Mouse (Mus musculus): ENCODE data around the gene Vegfb. TPM values are rescaled to one million over a fixed set of nuclear protein-coding genes. Genes with fewer than 3 reads are reported as not detected.

The Vegfb gene
- polyA plus RNA-seq, 1 experiment from 2014 or later, result 44.6 TPM

DNA sequence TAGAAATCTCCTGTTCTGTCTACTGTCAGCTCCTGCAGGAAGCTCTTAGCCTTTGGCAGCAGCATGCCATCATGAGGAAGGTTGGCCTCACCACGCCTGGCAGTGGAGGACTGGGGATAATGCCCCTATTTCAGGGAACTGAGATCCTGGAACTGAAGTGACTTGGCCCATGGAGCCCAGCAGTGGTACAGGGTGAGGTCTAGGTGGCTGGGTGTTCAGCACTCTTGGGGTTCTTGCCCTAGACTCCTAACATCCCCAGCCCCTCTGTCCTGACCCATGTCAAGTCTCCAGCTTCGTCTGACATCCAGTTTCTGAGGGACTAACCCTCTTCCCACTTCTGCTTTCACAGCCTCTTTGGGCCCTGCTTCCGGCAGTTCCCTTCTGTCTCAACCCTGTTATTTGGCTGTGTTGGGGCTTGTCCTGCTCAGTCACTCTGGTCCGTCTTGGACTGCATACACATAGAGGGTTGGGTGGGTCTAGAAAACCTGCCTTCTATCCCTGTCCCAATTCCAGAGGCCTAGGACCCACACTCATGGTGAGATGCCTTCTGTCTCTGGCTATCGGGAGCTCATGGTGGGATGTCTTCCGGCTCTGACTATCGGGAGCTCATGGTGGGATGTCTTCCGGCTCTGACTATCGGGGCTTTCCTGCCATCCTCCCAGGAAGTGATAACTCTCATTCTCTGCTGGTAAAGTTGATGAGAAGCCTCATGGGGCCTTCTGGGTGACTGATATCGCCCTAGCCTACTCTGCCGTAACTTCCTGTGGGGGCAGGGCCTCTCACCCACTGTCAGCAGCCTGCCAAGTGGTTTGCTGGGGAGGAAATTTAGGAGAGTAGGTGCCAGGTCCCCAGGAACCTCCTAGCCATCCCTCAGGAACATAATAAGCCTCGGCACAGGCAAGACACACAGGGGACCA lies 30.3 kb upstream of the Vegfb start:
- Histone ChIP-seq H3K9ac (no peak overlapping the region), H3K4me1 (ENCODE audit: insufficient read depth) (no peaks in the 10 kb centered on the region), H3K9me3 (ENCODE audit: low read depth, low read length) (no peaks in the 10 kb centered on the region), H3K27me3 (ENCODE audit: insufficient read depth, low read length) (no peaks in the 10 kb centered on the region), H3K36me3 (ENCODE audit: insufficient read depth) (peaks cover 67% of the 10 kb centered on the region), H3K4me3 (ENCODE audit: low read depth, low read length) (0 out of 2 replicates have a peak overlapping the region, but pooled peaks have one; percentile 3), H3K4me2 (peak overlapping the region; percentile 7; the same call in 1 of the 2 replicates), H3K27ac (ENCODE audit: low read depth) (peak overlapping the region; percentile 46; the same call in 1 of the 2 replicates)
- DNase-seq, result no peak
- no peak for TF ChIP-seq CTCF (IDR thresholded peaks at IDR 0.05; ENCODE audit: low read depth)
- WGBS, result 69% methylated on average over 12 of the region's 12 CpGs
- ATAC-seq (ENCODE audit: insufficient read depth), result no peak

DNA sequence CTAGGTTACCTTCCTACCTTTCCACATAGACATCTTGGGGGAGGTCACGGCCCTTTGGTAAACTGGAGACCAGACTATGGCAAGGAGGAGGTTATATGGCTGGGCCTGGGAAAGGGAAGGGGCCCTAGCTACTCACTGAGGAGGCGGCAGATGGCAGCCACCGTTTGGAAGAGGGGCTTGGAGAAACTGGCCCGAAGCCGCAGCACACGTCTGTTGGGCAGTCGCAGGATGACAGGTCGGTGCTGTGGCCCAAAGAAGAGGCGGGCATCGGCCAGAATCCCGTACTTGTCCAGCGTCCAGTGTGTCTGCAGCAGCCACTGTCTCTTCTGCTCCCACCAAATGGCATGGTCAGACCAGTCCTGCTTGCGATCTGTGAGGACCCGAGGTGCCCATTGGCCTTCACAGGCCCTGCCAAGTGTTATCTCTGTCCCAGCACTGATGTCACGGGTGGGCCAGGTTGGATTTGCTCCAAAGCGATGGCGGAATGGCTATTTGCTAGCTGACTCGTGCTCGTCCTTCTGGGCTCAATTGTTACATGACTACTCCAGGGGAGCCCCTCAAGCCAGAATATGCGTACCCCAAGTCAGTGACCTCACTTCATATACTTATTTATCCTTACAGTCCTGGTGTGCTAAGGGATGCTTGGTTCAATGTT lies 27.2 kb upstream of the Vegfb start:
- Histone ChIP-seq H3K27me3 (ENCODE audit: insufficient read depth, low read length) (no peaks in the 10 kb centered on the region), H3K4me3 (ENCODE audit: low read depth, low read length) (no peak overlapping the region), H3K4me1 (ENCODE audit: insufficient read depth) (no peaks in the 10 kb centered on the region), H3K9me3 (ENCODE audit: low read depth, low read length) (no peaks in the 10 kb centered on the region), H3K9ac (no peak overlapping the region), H3K4me2 (no peak overlapping the region), H3K36me3 (ENCODE audit: insufficient read depth) (peaks cover 35% of the 10 kb centered on the region), H3K27ac (ENCODE audit: low read depth) (no peak overlapping the region)
- WGBS, result 87% methylated on average over 20 of the region's 20 CpGs
- no peak for TF ChIP-seq CTCF (IDR thresholded peaks at IDR 0.05; ENCODE audit: low read depth)
- DNase-seq (no peak), ATAC-seq (ENCODE audit: insufficient read depth) (no peak)

DNA sequence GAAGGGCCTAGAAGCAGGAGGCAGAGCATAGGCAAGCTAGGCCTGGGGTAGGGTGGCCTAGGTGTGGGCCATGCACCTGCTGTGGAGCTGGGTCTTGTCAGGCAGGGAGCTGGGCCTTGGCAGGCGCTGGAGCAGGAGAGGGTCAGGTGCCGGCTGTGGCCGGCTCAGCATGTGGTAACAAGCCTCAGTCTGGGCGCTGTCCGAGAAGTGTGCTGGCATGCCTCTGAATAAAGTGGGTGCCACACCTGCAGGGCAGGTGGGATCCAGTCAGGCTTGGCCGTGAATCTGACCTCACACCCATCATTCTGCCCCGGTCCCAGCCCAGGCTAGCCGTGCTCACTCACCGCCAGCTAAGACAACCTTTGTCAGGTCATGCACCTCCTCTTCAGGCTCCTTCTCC lies 26.5 kb upstream of the Vegfb start:
- H3K4me2 ChIP-seq, result no peak overlapping the region
- H3K27ac ChIP-seq (ENCODE audit: low read depth), result no peak overlapping the region
- H3K4me3 ChIP-seq (ENCODE audit: low read depth, low read length), result no peak overlapping the region
- H3K36me3 ChIP-seq (ENCODE audit: insufficient read depth), result peaks cover 29% of the 10 kb centered on the region
- H3K4me1 ChIP-seq (ENCODE audit: insufficient read depth), result no peaks in the 10 kb centered on the region
- no peaks in the 10 kb centered on the region for H3K9me3 ChIP-seq (ENCODE audit: low read depth, low read length)
- WGBS, result 86% methylated on average over 9 of the region's 9 CpGs
- TF ChIP-seq CTCF (IDR thresholded peaks at IDR 0.05; ENCODE audit: low read depth), result no peak
- H3K27me3 ChIP-seq (ENCODE audit: insufficient read depth, low read length), result no peaks in the 10 kb centered on the region
- ATAC-seq (ENCODE audit: insufficient read depth) (no peak), DNase-seq (no peak)
- H3K9ac ChIP-seq, result no peak overlapping the region

DNA sequence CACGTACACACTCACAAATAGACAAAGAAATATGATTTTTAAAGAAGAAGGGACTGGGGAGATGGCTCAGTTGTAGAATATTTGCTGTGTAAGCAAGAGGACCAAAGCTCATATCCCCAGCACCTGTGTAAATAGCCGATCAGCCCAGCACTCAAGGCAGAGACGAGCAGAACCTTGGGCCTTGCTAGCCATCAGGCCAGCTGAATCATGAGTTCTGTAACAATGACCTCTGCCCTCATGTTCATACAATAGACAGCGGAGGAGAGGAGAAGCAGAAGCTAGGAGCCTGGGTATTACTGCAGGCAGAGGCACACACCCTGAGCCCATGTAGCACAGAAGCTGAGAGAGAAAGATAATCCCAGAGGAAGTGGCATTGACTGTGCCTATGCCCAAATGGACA lies 25.0 kb upstream of the Vegfb start:
- no peaks in the 10 kb centered on the region for H3K4me1 ChIP-seq (ENCODE audit: insufficient read depth)
- H3K4me3 ChIP-seq (ENCODE audit: low read depth, low read length), result no peak overlapping the region
- no peak overlapping the region for H3K4me2 ChIP-seq
- H3K9me3 ChIP-seq (ENCODE audit: low read depth, low read length), result no peaks in the 10 kb centered on the region
- ATAC-seq (ENCODE audit: insufficient read depth), result no peak
- 55% methylated on average over 4 of the region's 4 CpGs for WGBS
- H3K27me3 ChIP-seq (ENCODE audit: insufficient read depth, low read length), result no peaks in the 10 kb centered on the region
- H3K36me3 ChIP-seq (ENCODE audit: insufficient read depth), result 0 out of 2 replicates have a peak, but pooled peaks cover 18% of the 10 kb centered on the region
- no peak for DNase-seq
- no peak overlapping the region for H3K27ac ChIP-seq (ENCODE audit: low read depth)
- H3K9ac ChIP-seq, result no peak overlapping the region
- no peak for TF ChIP-seq CTCF (IDR thresholded peaks at IDR 0.05; ENCODE audit: low read depth)

DNA sequence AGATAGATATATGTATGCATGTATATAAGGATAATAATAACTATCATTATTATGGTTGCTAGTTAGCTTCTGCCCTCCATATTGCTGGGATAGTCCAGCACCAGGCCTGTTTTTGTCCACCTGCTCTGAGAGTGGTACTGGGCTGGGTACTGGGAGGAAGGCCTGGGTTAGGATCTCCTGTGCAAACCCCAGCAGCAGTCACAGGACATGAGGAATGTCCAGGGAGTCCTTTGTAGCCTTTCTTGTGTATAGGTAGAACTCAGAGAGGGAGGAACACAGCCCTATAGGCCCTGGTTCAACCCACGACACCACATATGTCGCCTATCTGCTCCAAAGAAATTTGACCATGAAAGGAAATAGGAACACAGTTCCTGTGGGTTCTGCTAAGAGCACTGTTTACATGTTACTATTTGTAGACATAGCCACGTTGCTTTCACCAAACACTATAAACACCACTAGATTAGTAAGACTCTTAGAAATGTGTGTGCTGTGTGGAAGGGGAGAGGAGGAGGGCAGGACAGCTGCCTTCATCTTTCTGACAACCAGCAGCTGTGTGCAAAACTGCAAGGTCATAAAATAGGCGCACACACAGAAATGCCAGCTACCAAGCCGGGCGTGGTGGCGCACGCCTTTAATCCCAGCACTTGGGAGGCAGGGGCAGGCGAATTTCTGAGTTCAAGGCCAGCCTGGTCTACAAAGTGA lies 19.6 kb upstream of the Vegfb start:
- no peak overlapping the region for H3K4me3 ChIP-seq (ENCODE audit: low read depth, low read length)
- TF ChIP-seq CTCF (IDR thresholded peaks at IDR 0.05; ENCODE audit: low read depth), result no peak

DNA sequence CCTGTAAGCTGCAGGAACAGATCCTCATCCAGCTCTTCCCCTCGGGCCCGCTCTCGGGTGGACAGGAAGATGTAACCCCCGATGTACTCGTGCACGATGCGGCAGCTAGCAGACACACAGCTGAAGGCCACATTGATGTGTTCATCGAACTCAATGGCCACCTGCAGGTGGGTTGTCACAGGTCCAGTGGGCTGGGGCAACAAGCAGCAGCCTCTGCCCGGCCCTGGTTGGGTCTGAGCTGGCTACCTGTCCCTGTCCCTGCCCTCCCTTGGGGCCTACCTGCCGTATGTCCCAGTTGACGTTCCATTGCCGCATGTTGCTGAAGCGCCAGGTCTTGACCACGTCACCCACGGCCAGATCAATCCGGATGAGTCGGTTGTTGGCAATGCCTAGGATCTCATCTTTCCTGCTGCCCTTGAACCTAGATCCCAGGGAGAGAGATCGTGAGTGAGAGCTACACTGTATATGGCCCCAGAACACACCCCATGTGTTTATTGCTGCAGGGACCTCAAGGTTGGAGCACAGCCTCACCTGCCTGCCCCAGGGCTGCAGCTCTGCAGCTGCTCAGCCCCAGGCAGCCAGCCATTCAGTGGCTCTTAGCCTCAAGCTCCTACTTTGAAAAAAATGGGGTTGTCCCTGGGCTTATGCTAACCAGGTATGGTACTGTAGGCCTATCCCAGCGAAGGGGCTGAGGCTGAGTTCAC lies 12.1 kb upstream of the Vegfb start:
- TF ChIP-seq CTCF (IDR thresholded peaks at IDR 0.05; ENCODE audit: low read depth), result no peak
- DNase-seq, result no peak

More for the DNA sequence above, 19.6 kb upstream of the Vegfb start:
- Histone ChIP-seq H3K4me2 (no peak overlapping the region), H3K36me3 (ENCODE audit: insufficient read depth) (no peaks in the 10 kb centered on the region), H3K4me1 (ENCODE audit: insufficient read depth) (no peaks in the 10 kb centered on the region), H3K27ac (ENCODE audit: low read depth) (0 out of 2 replicates have a peak overlapping the region, but pooled peaks have one; percentile 2), H3K27me3 (ENCODE audit: insufficient read depth, low read length) (no peaks in the 10 kb centered on the region), H3K9me3 (ENCODE audit: low read depth, low read length) (no peaks in the 10 kb centered on the region), H3K9ac (no peak overlapping the region)
- WGBS, result 70% methylated on average over 9 of the region's 9 CpGs
- DNase-seq (peak; percentile 27), ATAC-seq (ENCODE audit: insufficient read depth) (peak; percentile 63; the same call in 1 of the 2 replicates)

More for the DNA sequence above, 12.1 kb upstream of the Vegfb start:
- ATAC-seq (ENCODE audit: insufficient read depth), result no peak
- Histone ChIP-seq H3K27me3 (ENCODE audit: insufficient read depth, low read length) (no peaks in the 10 kb centered on the region), H3K9me3 (ENCODE audit: low read depth, low read length) (no peaks in the 10 kb centered on the region), H3K9ac (no peak overlapping the region), H3K4me1 (ENCODE audit: insufficient read depth) (peaks cover 13% of the 10 kb centered on the region), H3K27ac (ENCODE audit: low read depth) (no peak overlapping the region), H3K36me3 (ENCODE audit: insufficient read depth) (peaks cover 21% of the 10 kb centered on the region), H3K4me3 (ENCODE audit: low read depth, low read length) (no peak overlapping the region), H3K4me2 (no peak overlapping the region)
- WGBS, result 92% methylated on average over 19 of the region's 19 CpGs
